Mouse (Mus musculus) forebrain, embryonic 15.5 days (tissue): Measurements from ENCODE around the gene Scn3b. TPM values are rescaled to one million over a fixed set of nuclear protein-coding genes. Genes with fewer than 3 reads are reported as not detected.
A peak's percentile ranks its signal among the peaks of the same experiment; 100 is the strongest.

Source experiments
- ATAC-seq: fragments of 200-750 bp; cut with Nextera tagmentation; replicated peaks from 2 replicates; pipeline ENCODE4 v1.8.0; 2017; ENCODE audit warnings: mild to moderate bottlenecking, moderate TSS enrichment, moderate library complexity
- H3K27ac ChIP-seq: fragments of 300-500 bp; sonication (generic); replicated peaks from 2 replicates; pipeline ENCODE4 v1.5.1; 2015; ENCODE audit warnings: mild to moderate bottlenecking, inconsistent platforms
- H3K27me3 ChIP-seq: fragments of 300-500 bp; sonication (generic); 2 replicates; pipeline ENCODE4 v1.6.1; 2015; ENCODE audit warnings: inconsistent platforms
- H3K36me3 ChIP-seq: fragments of 300-500 bp; sonication (generic); 2 replicates; pipeline ENCODE4 v1.6.1; 2015; ENCODE audit warnings: mild to moderate bottlenecking, inconsistent platforms
- H3K4me1 ChIP-seq: fragments of 300-500 bp; sonication (generic); 2 replicates; pipeline ENCODE4 v1.6.1; 2015; ENCODE audit warnings: inconsistent platforms
- H3K4me2 ChIP-seq: fragments of 300-500 bp; sonication (generic); replicated peaks from 2 replicates; pipeline ENCODE4 v1.6.1; 2015; ENCODE audit warnings: mild to moderate bottlenecking, inconsistent platforms
- H3K4me3 ChIP-seq: fragments of 300-500 bp; sonication (generic); 2 replicates; pipeline ENCODE4 v1.5.1; 2015; ENCODE audit warnings: mild to moderate bottlenecking, inconsistent platforms
- H3K9ac ChIP-seq: fragments of 300-500 bp; sonication (generic); replicated peaks from 2 replicates; pipeline ENCODE4 v1.6.1; 2015; ENCODE audit warnings: mild to moderate bottlenecking, inconsistent platforms
- H3K9me3 ChIP-seq: fragments of 300-500 bp; sonication (generic); 2 replicates; pipeline ENCODE4 v1.6.1; 2016; ENCODE audit warnings: inconsistent platforms
- WGBS: fragments of 180-500 bp; shearing (Covaris S2); methylation state at CpG from one replicate; pipeline ENCODE4 v1.1.7; 2015; ENCODE audit warnings: mixed read lengths; 5-methylcytosine and 5-hydroxymethylcytosine counted together
- polyA plus RNA-seq: library from polyadenylated mRNA; unstranded; fragments of >200 nt; fragmentation: Nextera tagmentation; extraction: Ambion mirVana; gene quantifications from 2 replicates; pipeline ENCODE4 v1.2.1, GENCODE M21; 2015

Scn3b gene
- polyA plus RNA-seq, 1 experiment from 2014 or later = 90.5 TPM

DNA sequence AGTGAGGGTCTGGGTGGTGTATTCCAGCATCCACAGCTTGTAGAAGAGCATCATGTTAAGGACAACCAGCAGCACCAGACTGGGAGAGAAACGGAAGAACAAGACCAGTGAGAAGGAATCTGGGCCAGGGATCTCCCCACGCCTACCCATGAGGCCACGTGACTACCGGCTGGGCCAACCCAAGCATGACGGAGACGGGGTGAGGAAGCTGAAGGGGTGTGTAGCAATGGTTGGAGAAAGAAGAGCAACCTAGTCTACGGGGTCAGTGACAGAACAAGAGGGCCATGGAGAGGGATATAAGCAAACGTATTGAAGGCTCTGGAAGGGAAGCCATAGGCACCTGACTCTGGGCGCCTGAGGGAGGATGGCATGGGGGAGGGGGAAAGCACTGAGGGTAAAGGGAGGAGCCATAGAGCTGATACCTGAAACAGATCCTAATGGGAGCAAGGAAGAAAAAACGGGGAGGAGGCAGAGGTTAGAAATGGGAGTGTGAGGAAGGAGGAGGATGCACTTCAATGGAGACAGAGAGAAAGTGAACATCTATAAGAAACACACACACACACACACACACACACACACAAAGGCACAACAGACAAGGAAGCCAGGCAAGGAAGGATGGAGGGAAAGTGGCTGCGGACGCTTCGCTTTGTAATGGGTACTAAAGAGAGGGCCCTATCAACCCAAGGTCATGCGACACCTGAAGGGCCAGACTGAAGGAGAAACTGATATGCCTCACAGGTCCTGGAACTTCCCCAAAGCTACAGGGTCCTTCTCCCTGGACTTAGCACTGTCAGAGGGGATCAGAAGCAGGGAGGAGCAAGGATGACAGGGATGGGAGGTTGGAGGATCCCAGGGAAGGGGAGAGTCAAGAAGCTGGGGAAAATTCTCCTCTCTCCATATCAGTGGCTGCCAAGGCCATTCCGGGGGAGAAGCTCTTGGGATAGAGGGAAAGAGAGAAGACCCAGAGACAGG lies 31.3 kb downstream of the Scn3b start:
- peaks cover 77% of the 10 kb centered on the region for H3K36me3 ChIP-seq
- 91% methylated on average over 15 of the region's 15 CpGs for WGBS

DNA sequence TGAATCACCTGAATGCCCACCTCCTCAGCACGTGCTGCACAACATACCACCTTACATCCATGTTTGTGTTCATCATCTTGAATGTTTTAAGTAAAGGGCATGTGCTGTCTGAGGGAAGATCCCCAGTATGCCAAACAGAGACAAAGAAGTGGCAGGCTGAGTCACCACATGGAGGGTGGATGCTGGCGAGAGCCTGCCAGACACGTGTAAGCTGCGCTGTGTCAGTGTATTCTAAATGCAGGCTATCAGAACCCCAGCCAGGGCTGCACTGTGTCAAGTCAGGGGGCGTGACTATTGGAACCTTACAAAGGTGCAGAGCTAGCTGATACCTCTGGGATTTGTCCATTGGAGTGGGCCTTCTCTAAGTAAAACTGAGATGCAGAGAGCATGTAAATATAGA lies 32.5 kb downstream of the Scn3b start:
- Histone ChIP-seq H3K36me3 (peaks cover 88% of the 10 kb centered on the region), H3K27me3 (no peaks in the 10 kb centered on the region), H3K9ac (no peak overlapping the region), H3K4me3 (no peak overlapping the region), H3K4me2 (no peak overlapping the region), H3K27ac (no peak overlapping the region), H3K9me3 (no peaks in the 10 kb centered on the region), H3K4me1 (no peaks in the 10 kb centered on the region)
- no peak for ATAC-seq
- WGBS = 87% methylated on average over 5 of the region's 5 CpGs

More for the DNA sequence above, 31.3 kb downstream of the Scn3b start:
- H3K4me2 ChIP-seq = no peak overlapping the region
- H3K27me3 ChIP-seq = no peaks in the 10 kb centered on the region
- ATAC-seq = no peak
- no peaks in the 10 kb centered on the region for H3K4me1 ChIP-seq
- no peaks in the 10 kb centered on the region for H3K9me3 ChIP-seq
- no peak overlapping the region for H3K4me3 ChIP-seq
- H3K9ac ChIP-seq = no peak overlapping the region
- no peak overlapping the region for H3K27ac ChIP-seq

DNA sequence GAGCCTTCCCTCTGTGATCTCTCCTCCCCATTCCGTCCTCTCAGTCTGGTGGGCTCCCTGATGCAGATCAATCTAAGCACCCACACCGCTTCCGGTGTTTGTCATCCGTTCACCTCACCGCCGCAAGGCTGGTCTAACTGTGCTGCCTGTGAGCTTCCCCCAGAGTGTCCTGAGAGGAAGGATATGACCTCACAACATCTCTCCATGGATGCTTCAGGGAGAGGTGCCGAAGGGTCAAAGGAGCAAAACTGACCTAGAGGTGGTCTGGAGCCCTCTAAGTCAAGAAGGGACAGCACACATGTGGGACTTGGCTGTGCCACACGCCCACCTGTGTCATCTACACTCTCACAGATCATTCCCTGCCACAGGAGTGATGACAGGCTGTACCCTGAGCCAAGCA lies 33.4 kb downstream of the Scn3b start:
- H3K4me3 ChIP-seq = no peak overlapping the region
- H3K4me1 ChIP-seq = no peaks in the 10 kb centered on the region
- no peaks in the 10 kb centered on the region for H3K9me3 ChIP-seq
- ATAC-seq = no peak
- 87% methylated on average over 8 of the region's 8 CpGs for WGBS
- H3K4me2 ChIP-seq = no peak overlapping the region
- H3K27ac ChIP-seq = no peak overlapping the region
- H3K27me3 ChIP-seq = no peaks in the 10 kb centered on the region
- H3K36me3 ChIP-seq = peaks cover 93% of the 10 kb centered on the region
- H3K9ac ChIP-seq = no peak overlapping the region

GRCm38 (mm10) chr9:40304243-40304642 lies 35.2 kb downstream of the Scn3b start:
- Histone ChIP-seq H3K36me3 (peaks cover 89% of the 10 kb centered on the region), H3K4me1 (no peaks in the 10 kb centered on the region), H3K27ac (no peak overlapping the region), H3K4me3 (no peak overlapping the region), H3K27me3 (no peaks in the 10 kb centered on the region), H3K9me3 (no peaks in the 10 kb centered on the region), H3K4me2 (no peak overlapping the region), H3K9ac (no peak overlapping the region)
- WGBS = 98% methylated on average over 8 of the region's 8 CpGs
- no peak for ATAC-seq

GRCm38 (mm10) chr9:40307311-40307710 lies 38.3 kb downstream of the Scn3b start:
- peak; percentile 59; the same call in 1 of the 2 replicates for ATAC-seq
- peaks cover 93% of the 10 kb centered on the region for H3K36me3 ChIP-seq

DNA sequence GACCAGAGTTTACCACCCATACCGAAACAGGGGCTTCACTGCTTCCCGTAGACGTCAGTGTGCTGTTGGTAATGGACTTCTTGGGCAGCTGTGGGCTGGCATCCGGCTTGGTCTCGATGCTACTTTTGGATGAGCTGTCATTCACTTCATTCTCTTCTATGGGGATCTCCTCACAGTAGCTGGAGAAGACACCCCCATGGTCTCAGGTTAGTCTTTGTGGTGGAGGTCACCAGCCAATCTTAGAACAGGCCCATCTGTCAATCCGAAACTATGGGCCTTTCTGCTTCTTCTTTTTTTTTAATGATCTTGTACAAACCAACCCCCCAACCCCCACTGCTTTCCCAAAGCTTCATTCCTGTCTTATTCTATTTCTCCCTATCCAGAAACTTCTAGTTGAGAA lies 40.9 kb downstream of the Scn3b start:
- Histone ChIP-seq H3K9ac (no peak overlapping the region), H3K9me3 (no peaks in the 10 kb centered on the region), H3K27me3 (no peaks in the 10 kb centered on the region), H3K4me2 (no peak overlapping the region), H3K4me1 (no peaks in the 10 kb centered on the region), H3K36me3 (peaks cover 90% of the 10 kb centered on the region), H3K27ac (no peak overlapping the region), H3K4me3 (no peak overlapping the region)
- no peak for ATAC-seq
- WGBS = 95% methylated on average over 6 of the region's 6 CpGs

More at GRCm38 (mm10) chr9:40307311-40307710, 38.3 kb downstream of the Scn3b start:
- 72% methylated on average over 3 of the region's 3 CpGs for WGBS
- no peak overlapping the region for H3K9ac ChIP-seq
- H3K27me3 ChIP-seq = no peaks in the 10 kb centered on the region
- H3K9me3 ChIP-seq = no peaks in the 10 kb centered on the region
- H3K27ac ChIP-seq = no peak overlapping the region
- no peaks in the 10 kb centered on the region for H3K4me1 ChIP-seq
- no peak overlapping the region for H3K4me2 ChIP-seq
- no peak overlapping the region for H3K4me3 ChIP-seq

DNA sequence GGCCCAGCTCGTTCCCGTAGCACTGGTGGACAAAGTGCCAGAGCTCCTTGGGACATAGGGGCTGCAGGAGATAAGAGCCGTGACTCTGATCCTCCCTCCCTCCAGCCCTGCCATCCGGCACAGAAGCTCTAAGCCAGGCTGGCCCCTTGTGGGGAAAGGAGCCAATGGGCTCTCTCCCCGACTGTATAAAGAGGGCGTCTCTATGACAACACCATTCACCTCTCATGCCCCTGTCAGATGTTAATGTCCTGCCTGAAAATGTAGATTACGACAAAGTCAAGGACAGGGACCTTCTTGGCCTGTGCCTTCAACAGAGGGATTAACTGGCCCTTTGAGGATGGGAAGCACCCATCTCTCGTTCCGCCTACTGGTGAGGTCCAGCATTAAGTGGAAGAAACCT lies 42.8 kb downstream of the Scn3b start:
- ATAC-seq = no peak
- Histone ChIP-seq H3K9me3 (no peaks in the 10 kb centered on the region), H3K4me3 (no peak overlapping the region), H3K4me1 (no peaks in the 10 kb centered on the region), H3K4me2 (no peak overlapping the region), H3K9ac (no peak overlapping the region), H3K27ac (no peak overlapping the region), H3K27me3 (no peaks in the 10 kb centered on the region), H3K36me3 (peaks cover 86% of the 10 kb centered on the region)
- WGBS = 80% methylated on average over 9 of the region's 9 CpGs

- no peak for ATAC-seq
- H3K4me2 ChIP-seq = no peak overlapping the region
- 91% methylated on average over 9 of the region's 9 CpGs for WGBS
- peaks cover 60% of the 10 kb centered on the region for H3K36me3 ChIP-seq
- no peaks in the 10 kb centered on the region for H3K27me3 ChIP-seq
- H3K4me1 ChIP-seq = no peaks in the 10 kb centered on the region
- H3K9ac ChIP-seq = no peak overlapping the region
- no peaks in the 10 kb centered on the region for H3K9me3 ChIP-seq
- no peak overlapping the region for H3K4me3 ChIP-seq
- H3K27ac ChIP-seq = no peak overlapping the region
Measured at GRCm38 (mm10) chr9:40316865-40317660, 48.0 kb downstream of the Scn3b start.

DNA sequence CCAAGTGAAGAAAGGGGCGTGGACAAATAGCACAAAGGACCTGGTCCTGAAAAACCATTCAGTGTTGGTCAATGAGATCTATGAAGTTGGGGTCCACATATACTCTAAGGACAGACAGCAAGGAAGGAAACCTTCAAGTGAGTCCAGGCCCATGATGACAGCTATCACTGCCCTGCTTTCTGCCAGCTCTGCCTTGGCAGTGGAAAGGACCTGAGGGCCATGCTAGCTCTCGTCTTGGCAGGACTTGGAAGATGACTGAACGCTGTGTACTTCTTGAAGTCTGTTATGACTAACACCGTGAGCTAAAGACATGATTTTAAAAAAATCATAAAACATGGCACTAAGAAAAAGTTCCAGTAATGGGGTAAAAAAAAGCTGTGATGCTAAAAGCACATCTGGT lies 48.7 kb downstream of the Scn3b start:
- no peaks in the 10 kb centered on the region for H3K27me3 ChIP-seq
- no peak overlapping the region for H3K27ac ChIP-seq
- ATAC-seq = no peak
- H3K4me1 ChIP-seq = no peaks in the 10 kb centered on the region
- peaks cover 53% of the 10 kb centered on the region for H3K36me3 ChIP-seq
- no peaks in the 10 kb centered on the region for H3K9me3 ChIP-seq
- no peak overlapping the region for H3K4me2 ChIP-seq
- H3K4me3 ChIP-seq = no peak overlapping the region
- WGBS = 81% methylated on average over 4 of the region's 4 CpGs
- H3K9ac ChIP-seq = no peak overlapping the region

DNA sequence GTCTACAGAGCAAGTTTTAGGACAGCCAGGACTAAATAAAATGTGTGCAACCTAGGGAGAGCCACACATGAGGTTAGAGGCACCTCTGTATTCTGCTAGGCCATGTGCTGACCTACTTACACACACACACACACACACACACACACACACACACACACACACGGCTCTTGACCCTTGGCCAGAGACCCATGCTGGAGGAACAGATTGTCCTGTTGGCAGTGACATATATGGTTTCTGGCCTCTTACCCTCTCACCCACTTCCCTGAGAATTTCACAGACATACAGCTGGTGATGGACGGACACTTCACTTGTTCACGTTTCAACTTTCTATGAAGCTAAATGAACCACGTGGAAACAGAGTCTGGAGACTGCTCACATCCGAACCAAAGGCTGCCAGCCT lies 49.8 kb downstream of the Scn3b start:
- H3K9ac ChIP-seq = no peak overlapping the region
- H3K27me3 ChIP-seq = no peaks in the 10 kb centered on the region
- no peak overlapping the region for H3K27ac ChIP-seq
- H3K4me3 ChIP-seq = no peak overlapping the region
- H3K4me1 ChIP-seq = no peaks in the 10 kb centered on the region
- H3K9me3 ChIP-seq = no peaks in the 10 kb centered on the region
- no peak for ATAC-seq
- peaks cover 45% of the 10 kb centered on the region for H3K36me3 ChIP-seq
- 87% methylated on average over 5 of the region's 5 CpGs for WGBS
- H3K4me2 ChIP-seq = no peak overlapping the region

DNA sequence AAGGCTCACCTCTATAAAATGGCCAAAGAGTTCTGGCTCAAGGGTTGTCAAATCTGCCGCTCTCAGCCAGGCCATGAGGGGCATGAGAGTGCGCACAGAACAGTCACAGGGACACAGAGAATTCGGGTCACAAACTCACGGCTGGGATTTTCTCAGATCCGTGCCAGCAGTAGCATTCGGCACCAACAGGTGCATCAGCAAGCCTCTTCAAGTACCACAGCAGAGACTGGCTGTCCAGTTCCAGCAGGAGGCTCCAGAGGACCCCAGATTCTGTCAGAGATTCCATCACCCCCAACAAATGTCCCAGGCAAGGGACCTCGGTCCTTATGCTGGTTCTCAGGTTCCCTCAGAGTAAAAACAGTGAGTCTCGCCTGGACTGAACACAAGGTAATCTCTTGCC lies 51.4 kb downstream of the Scn3b start:
- Histone ChIP-seq H3K4me3 (no peak overlapping the region), H3K27me3 (no peaks in the 10 kb centered on the region), H3K9ac (no peak overlapping the region), H3K4me1 (no peaks in the 10 kb centered on the region), H3K36me3 (peaks cover 38% of the 10 kb centered on the region), H3K27ac (no peak overlapping the region), H3K4me2 (no peak overlapping the region), H3K9me3 (no peaks in the 10 kb centered on the region)
- no peak for ATAC-seq
- WGBS = 89% methylated on average over 8 of the region's 8 CpGs
